Mouse (Mus musculus): Measurements from ENCODE around the gene Ceacam1.

The Ceacam1 gene

DNA sequence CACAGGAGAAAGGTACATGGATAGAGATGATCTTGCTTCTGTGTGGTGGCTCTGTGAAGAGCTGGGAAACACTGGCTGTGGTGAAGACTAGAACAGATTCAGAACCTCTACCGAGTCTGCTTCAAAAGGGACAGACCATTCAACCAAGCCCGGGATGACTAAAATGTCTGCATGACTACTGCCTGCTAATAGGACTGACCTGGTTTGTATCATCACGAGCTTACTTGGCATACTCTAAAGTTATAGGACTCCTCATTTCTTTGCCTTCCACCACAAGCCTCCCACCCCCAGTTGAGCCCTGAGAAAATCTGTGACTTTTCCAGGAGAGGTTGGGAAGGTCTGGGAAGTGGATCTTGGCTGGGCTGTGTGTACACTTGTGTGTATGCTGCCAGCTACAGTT is 65.5 kb downstream of the Ceacam1 start:
- no peak for DNase-seq (ENCODE audit: low spot score in 2 of 2)
